Mouse (Mus musculus) adrenal gland, adult 10 weeks (tissue): Measurements from ENCODE around the gene Adamts20. TPM values are rescaled to one million over a fixed set of nuclear protein-coding genes. Genes with fewer than 3 reads are reported as not detected.

Experiments
- polyA plus RNA-seq: library from polyadenylated mRNA; stranded (reverse); fragments of 350-450 nt; fragmentation: Illumina TruSeq; extraction: RNeasy Lipid Tissue Mini Kit (QIAGEN cat#74804); gene quantifications from one replicate; pipeline ENCODE4 v1.2.3, GENCODE M21; 2014; ENCODE audit warnings: low read depth, low replicate concordance

The Adamts20 gene
- polyA plus RNA-seq, result not detected

DNA sequence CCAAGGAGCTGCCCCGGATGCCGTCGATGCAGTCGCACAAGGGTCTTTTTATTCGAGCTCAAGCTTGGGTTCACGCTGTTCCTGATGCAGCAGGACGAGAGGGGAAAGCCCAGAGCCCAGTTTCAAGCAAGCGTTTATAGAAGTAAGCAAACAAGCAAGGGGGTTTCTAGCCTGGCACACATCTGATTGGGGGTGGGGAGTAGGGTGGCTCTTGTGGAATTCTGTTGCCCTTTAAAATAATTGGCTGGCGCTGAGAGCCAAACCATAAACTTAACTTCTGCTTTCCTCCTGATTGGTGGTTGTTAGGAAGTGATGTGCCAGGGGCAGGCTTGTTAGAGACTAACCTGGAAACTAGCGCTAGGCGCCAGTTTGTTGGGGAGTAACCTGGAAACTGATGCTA, at the start of gene Adamts20:
TSS of gene Adamts20 (minus strand) at position 101 of the 400 bp plus-strand sequence.

Other genes with a start within 250 kb of the Adamts20 start
- 3.7 TPM for gene Pus7l, start 78.1 kb upstream of the Adamts20 start, polyA plus RNA-seq
- 7.3 TPM for gene Irak4, start 78.2 kb upstream of the Adamts20 start, polyA plus RNA-seq
- gene Twf1, start 124.5 kb upstream of the Adamts20 start, polyA plus RNA-seq, result 287 TPM
- gene Tmem117, start 163.8 kb upstream of the Adamts20 start, polyA plus RNA-seq, result 8.5 TPM